Mouse (Mus musculus) heart, embryonic 11.5 days (tissue): ENCODE data around the gene Cnr2. TPM values are rescaled to one million over a fixed set of nuclear protein-coding genes. Genes with fewer than 3 reads are reported as not detected.

Experiments used
- ATAC-seq: fragments of 200-750 bp; cut with Nextera tagmentation; replicated peaks from 2 replicates; pipeline ENCODE4 v1.8.0; 2017; ENCODE audit warnings: moderate library complexity; ENCODE audit not compliant: insufficient number of reproducible peaks, low FRiP score, low TSS enrichment
- H3K27ac ChIP-seq: fragments of 300-500 bp; sonication (generic); 2 replicates; pipeline ENCODE4 v1.5.1; 2014; ENCODE audit warnings: mild to moderate bottlenecking, low read depth, low read length
- H3K27me3 ChIP-seq: fragments of 300-500 bp; sonication (generic); 2 replicates; pipeline ENCODE4 v1.6.1; 2014; ENCODE audit warnings: mild to moderate bottlenecking, low read length, mixed read lengths; ENCODE audit not compliant: control insufficient read depth, insufficient read depth
- H3K36me3 ChIP-seq: fragments of 300-500 bp; sonication (generic); 2 replicates; pipeline ENCODE4 v1.6.1; 2014; ENCODE audit warnings: mild to moderate bottlenecking, low read length, moderate library complexity, mixed read lengths; ENCODE audit not compliant: control insufficient read depth, insufficient read depth
- H3K4me1 ChIP-seq: fragments of 300-500 bp; sonication (generic); 2 replicates; pipeline ENCODE4 v1.6.1; 2014; ENCODE audit warnings: low read length; ENCODE audit not compliant: control insufficient read depth, insufficient read depth
- H3K4me2 ChIP-seq: fragments of 300-500 bp; sonication (generic); 2 replicates; pipeline ENCODE4 v1.6.1; 2014; ENCODE audit warnings: mild to moderate bottlenecking, moderate library complexity
- H3K4me3 ChIP-seq: fragments of 300-500 bp; sonication (generic); 2 replicates; pipeline ENCODE4 v1.5.1; 2014; ENCODE audit warnings: low read depth, low read length
- H3K9ac ChIP-seq: fragments of 300-500 bp; sonication (generic); 2 replicates; pipeline ENCODE4 v1.6.1; 2014; ENCODE audit warnings: mild to moderate bottlenecking, low read depth, low read length, moderate library complexity
- H3K9me3 ChIP-seq: fragments of 300-500 bp; sonication (generic); replicated peaks from 2 replicates; pipeline ENCODE4 v1.6.1; 2016; ENCODE audit warnings: low read length; ENCODE audit not compliant: control insufficient read depth
- WGBS: fragments of 180-500 bp; shearing (Covaris S2); extraction: QIAGEN DNeasy Blood & Tissue Kit; methylation state at CpG from one replicate; pipeline ENCODE4 v1.1.7; 2014; ENCODE audit not compliant: insufficient replicate concordance; 5-methylcytosine and 5-hydroxymethylcytosine counted together
- polyA plus RNA-seq: library from polyadenylated mRNA; unstranded; fragments of >200 nt; fragmentation: Nextera tagmentation; extraction: Ambion mirVana; gene quantifications from 2 replicates; pipeline ENCODE4 v1.2.1, GENCODE M21; 2014

Cnr2 gene
- polyA plus RNA-seq, 1 experiment from 2014 or later = 0.73 TPM

- peak overlapping the region; percentile 99 for H3K27ac ChIP-seq
- no peaks in the 10 kb centered on the region for H3K9me3 ChIP-seq
- peak overlapping the region; percentile 94 for H3K9ac ChIP-seq
- H3K4me3 ChIP-seq = peak overlapping the region; percentile 79
- no peaks in the 10 kb centered on the region for H3K27me3 ChIP-seq
- H3K4me1 ChIP-seq = peaks cover 27% of the 10 kb centered on the region
- no peaks in the 10 kb centered on the region for H3K36me3 ChIP-seq
- under 1% methylated on average over 67 of the region's 91 CpGs for WGBS
- peak overlapping the region; percentile 85 for H3K4me2 ChIP-seq
- ATAC-seq = peak; percentile 78
Measured at GRCm38 (mm10) chr4:135856223-135857091, 38.7 kb upstream of the Cnr2 start.

- no peak for ATAC-seq
- peak overlapping the region; percentile 64 for H3K9ac ChIP-seq
- no peaks in the 10 kb centered on the region for H3K27me3 ChIP-seq
- 10% methylated on average over 7 of the region's 7 CpGs for WGBS
- peak overlapping the region; percentile 85 for H3K4me2 ChIP-seq
- no peak overlapping the region for H3K27ac ChIP-seq
- peaks cover 27% of the 10 kb centered on the region for H3K4me1 ChIP-seq
- peak overlapping the region; percentile 79 for H3K4me3 ChIP-seq
- H3K9me3 ChIP-seq = no peaks in the 10 kb centered on the region
- no peaks in the 10 kb centered on the region; the same call in 1 of the 2 replicates for H3K36me3 ChIP-seq
Measured at GRCm38 (mm10) chr4:135857597-135858186, 37.5 kb upstream of the Cnr2 start.

GRCm38 (mm10) chr4:135868996-135869395 is 26.2 kb upstream of the Cnr2 start:
- no peak overlapping the region for H3K27ac ChIP-seq
- ATAC-seq = no peak
- H3K27me3 ChIP-seq = no peaks in the 10 kb centered on the region
- no peak overlapping the region for H3K4me3 ChIP-seq
- 71% methylated on average over 2 of the region's 2 CpGs for WGBS
- peaks cover 9% of the 10 kb centered on the region; the same call in 1 of the 2 replicates for H3K4me1 ChIP-seq
- no peaks in the 10 kb centered on the region for H3K9me3 ChIP-seq
- H3K9ac ChIP-seq = no peak overlapping the region
- no peak overlapping the region for H3K4me2 ChIP-seq
- H3K36me3 ChIP-seq = peaks cover 14% of the 10 kb centered on the region

- Histone ChIP-seq H3K4me2 (peak overlapping the region; percentile 12), H3K4me1 (peaks cover 23% of the 10 kb centered on the region), H3K27me3 (no peaks in the 10 kb centered on the region), H3K4me3 (no peak overlapping the region), H3K27ac (no peak overlapping the region), H3K36me3 (peaks cover 14% of the 10 kb centered on the region), H3K9ac (no peak overlapping the region), H3K9me3 (no peaks in the 10 kb centered on the region)
- no peak for ATAC-seq
- WGBS = 69% methylated on average over 2 of the region's 2 CpGs
Measured at GRCm38 (mm10) chr4:135870227-135871023, 24.8 kb upstream of the Cnr2 start.

- Histone ChIP-seq H3K9me3 (no peaks in the 10 kb centered on the region), H3K9ac (peak overlapping the region; percentile 95), H3K4me1 (peaks cover 38% of the 10 kb centered on the region), H3K36me3 (peaks cover 11% of the 10 kb centered on the region), H3K4me3 (peak overlapping the region; percentile 75), H3K27ac (peak overlapping the region; percentile 41), H3K27me3 (no peaks in the 10 kb centered on the region), H3K4me2 (peak overlapping the region; percentile 77)
- 49% methylated on average over 3 of the region's 3 CpGs for WGBS
- ATAC-seq = no peak
Measured at GRCm38 (mm10) chr4:135872015-135872414, 23.2 kb upstream of the Cnr2 start.

DNA sequence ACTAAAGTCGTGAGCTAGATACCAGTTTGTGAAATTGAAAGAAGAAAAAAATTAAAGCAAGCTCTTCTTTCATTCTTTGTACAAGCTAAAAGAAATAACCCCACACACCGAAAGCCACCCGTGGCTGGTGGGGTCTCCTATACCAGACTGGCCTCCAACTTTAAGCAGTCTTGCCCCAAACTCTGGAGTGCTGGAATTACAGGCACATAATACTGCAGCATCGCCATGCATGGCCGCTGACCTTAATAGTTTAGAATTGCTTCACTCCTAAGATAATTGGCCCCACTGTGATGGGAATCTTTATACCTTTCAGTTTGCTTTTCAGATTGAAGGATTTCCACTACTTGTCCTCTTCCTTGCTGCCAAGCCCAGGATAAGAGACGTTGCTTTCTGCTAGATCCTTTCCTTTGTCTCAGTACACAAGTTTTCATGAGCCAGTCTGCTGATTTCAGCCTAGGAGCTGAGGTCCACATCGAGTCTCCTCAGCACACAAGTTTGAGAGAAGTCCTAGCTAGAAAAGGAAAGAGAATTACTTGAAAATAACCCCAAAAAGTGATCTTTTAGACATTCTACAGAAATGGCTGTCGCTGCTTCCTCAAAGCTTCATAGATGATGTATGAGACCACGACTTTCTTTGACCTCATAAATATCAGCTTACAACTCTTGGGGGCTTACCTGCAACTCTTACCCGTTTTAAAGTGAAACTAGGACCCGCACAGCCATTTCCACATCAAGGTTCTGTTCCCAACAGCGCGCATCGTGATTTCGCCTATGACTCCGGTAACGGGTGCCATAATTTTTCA is 22.4 kb upstream of the Cnr2 start:
- WGBS = 12% methylated on average over 17 of the region's 17 CpGs
- Histone ChIP-seq H3K27me3 (no peaks in the 10 kb centered on the region), H3K4me1 (peaks cover 40% of the 10 kb centered on the region), H3K9ac (peak overlapping the region; percentile 95), H3K27ac (peak overlapping the region; percentile 100), H3K4me3 (peak overlapping the region; percentile 75), H3K9me3 (no peaks in the 10 kb centered on the region), H3K4me2 (peak overlapping the region; percentile 77), H3K36me3 (peaks cover 11% of the 10 kb centered on the region)
- ATAC-seq = no peak

GRCm38 (mm10) chr4:135873526-135874202 is 21.5 kb upstream of the Cnr2 start, which contains the start of gene Pnrc2:
Gene Pnrc2, minus strand, starts transcription at chr4:135873850.
- ATAC-seq = peak; percentile 93
- H3K9me3 ChIP-seq = no peaks in the 10 kb centered on the region
- H3K4me2 ChIP-seq = peak within 1 kb of the TSS; percentile 77
- under 1% methylated on average over 55 of the region's 60 CpGs for WGBS
- peak within 1 kb of the TSS; percentile 95 for H3K9ac ChIP-seq
- H3K4me3 ChIP-seq = peak within 1 kb of the TSS; percentile 75
- peak within 1 kb of the TSS; percentile 100 for H3K27ac ChIP-seq
- no peaks in the 10 kb centered on the region for H3K27me3 ChIP-seq
- H3K4me1 ChIP-seq = peaks cover 40% of the 10 kb centered on the region
- H3K36me3 ChIP-seq = peaks cover 11% of the 10 kb centered on the region
